Comparison of ENCODE assay signal across 15 mouse cellular contexts in the genomic region with DNA sequence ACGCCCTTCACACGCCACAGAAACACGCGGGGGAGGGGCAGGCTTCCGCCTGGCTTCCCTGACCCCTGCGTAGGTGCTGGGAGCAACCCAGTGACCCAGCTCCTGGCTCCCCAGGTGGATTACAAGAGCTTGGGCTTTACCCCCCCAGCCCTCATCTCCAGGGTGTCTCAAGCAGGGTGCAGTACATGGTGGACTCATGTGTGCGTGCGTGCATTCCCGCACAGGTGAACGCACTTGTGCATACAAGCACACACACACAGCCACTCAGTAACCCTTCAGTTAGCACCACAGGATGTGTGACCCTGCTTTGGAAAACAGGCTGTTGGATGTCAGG.
DNase-seq lines count a peak whose midpoint lies in the region; ATAC-seq lines count a peak whose summit lies in the region.
"Had no signal": no experiment of that assay in that cellular context is flagged by ENCODE, and none has a peak within 500 bp of the region (broad histone marks: within the 10 kb centered on the region; RNA-seq: fewer than 3 reads in every experiment).

No protein-coding gene starts in this region.

- H3K4me3 ChIP-seq in forebrain, embryonic 12.5 days (replicated peaks) = no peak overlapping the region
- H3K4me3 ChIP-seq in forebrain, embryonic 15.5 days = no peak overlapping the region
- H3K4me3 ChIP-seq in lung, embryonic 15.5 days = no peak overlapping the region
- H3K4me3 ChIP-seq in hindbrain, embryonic 14.5 days (replicated peaks; ENCODE audit: low read length) = no peak overlapping the region
- H3K4me3 ChIP-seq: heart, embryonic 15.5 days; left cerebral cortex, adult 2 months; midbrain, embryonic 15.5 days had no signal

- peaks cover 23% of the 10 kb centered on the region for H3K4me1 ChIP-seq in forebrain, embryonic 12.5 days
- peaks cover 15% of the 10 kb centered on the region for H3K4me1 ChIP-seq in forebrain, embryonic 15.5 days
- H3K4me1 ChIP-seq in lung, embryonic 15.5 days = no peaks in the 10 kb centered on the region
- H3K4me1 ChIP-seq in hindbrain, embryonic 14.5 days (replicated peaks; ENCODE audit: control insufficient read depth, insufficient read depth, low read length) = peaks cover 21% of the 10 kb centered on the region
- H3K4me1 ChIP-seq: heart, embryonic 15.5 days had no signal

- DNase-seq in lung, postnatal 4 days = no peak
- peak; percentile 44 for DNase-seq in ZHBTc4 (ENCODE audit: low read depth, low spot score)
- no peak for DNase-seq in hindbrain, embryonic 14.5 days (ENCODE audit: low spot score)
- DNase-seq in gastrocnemius, postnatal 4 days (ENCODE audit: low spot score in 2 of 2) = no peak
- no peak for DNase-seq in right cerebral cortex, postnatal 36 days (ENCODE audit: low spot score in 2 of 2)
- DNase-seq: cerebellum, adult 9-11 months; right cerebral cortex, adult 18-20 months had no signal

- no peak overlapping the region for H3K4me2 ChIP-seq in forebrain, embryonic 12.5 days
- H3K4me2 ChIP-seq in forebrain, embryonic 15.5 days (replicated peaks) = no peak overlapping the region
- no peak overlapping the region for H3K4me2 ChIP-seq in lung, embryonic 15.5 days
- H3K4me2 ChIP-seq in hindbrain, embryonic 14.5 days (replicated peaks) = no peak overlapping the region
- H3K4me2 ChIP-seq: heart, embryonic 15.5 days; midbrain, embryonic 15.5 days had no signal

- H3K9me3 ChIP-seq in forebrain, embryonic 12.5 days = no peaks in the 10 kb centered on the region
- H3K9me3 ChIP-seq in forebrain, embryonic 15.5 days = no peaks in the 10 kb centered on the region
- H3K9me3 ChIP-seq in lung, embryonic 15.5 days = no peaks in the 10 kb centered on the region
- no peaks in the 10 kb centered on the region for H3K9me3 ChIP-seq in hindbrain, embryonic 14.5 days (ENCODE audit: control insufficient read depth, low read length)
- H3K9me3 ChIP-seq: heart, embryonic 15.5 days; midbrain, embryonic 15.5 days had no signal

- no peaks in the 10 kb centered on the region; the same call in 1 of the 2 replicates for H3K36me3 ChIP-seq in forebrain, embryonic 12.5 days (replicated peaks)
- no peaks in the 10 kb centered on the region for H3K36me3 ChIP-seq in forebrain, embryonic 15.5 days
- H3K36me3 ChIP-seq in lung, embryonic 15.5 days = no peaks in the 10 kb centered on the region
- H3K36me3 ChIP-seq in hindbrain, embryonic 14.5 days (replicated peaks; ENCODE audit: control insufficient read depth, insufficient read depth) = no peaks in the 10 kb centered on the region
- H3K36me3 ChIP-seq: heart, embryonic 15.5 days; midbrain, embryonic 15.5 days had no signal

- 71% methylated on average over 10 of the region's 10 CpGs for WGBS in forebrain, embryonic 12.5 days
- 69% methylated on average over 10 of the region's 10 CpGs for WGBS in forebrain, embryonic 15.5 days
- 63% methylated on average over 10 of the region's 10 CpGs for WGBS in lung, embryonic 15.5 days
- 62% methylated on average over 10 of the region's 10 CpGs for WGBS in hindbrain, embryonic 14.5 days

- ATAC-seq in forebrain, embryonic 12.5 days (ENCODE audit: low FRiP score) = peak; percentile 52; the same call in 1 of the 2 replicates
- ATAC-seq in forebrain, embryonic 15.5 days (replicated peaks) = no peak
- ATAC-seq in lung, embryonic 15.5 days (ENCODE audit: borderline replicate concordance, extremely low read depth, low FRiP score, low TSS enrichment) = 0 out of 2 replicates have a peak, but pooled peaks have one; percentile 35
- ATAC-seq in hindbrain, embryonic 14.5 days (ENCODE audit: low FRiP score) = no peak
- ATAC-seq: intestine, postnatal 0 days; midbrain, embryonic 15.5 days had no signal

- peaks cover 28% of the 10 kb centered on the region for H3K27me3 ChIP-seq in forebrain, embryonic 12.5 days
- no peaks in the 10 kb centered on the region for H3K27me3 ChIP-seq in forebrain, embryonic 15.5 days
- no peaks in the 10 kb centered on the region for H3K27me3 ChIP-seq in lung, embryonic 15.5 days
- no peaks in the 10 kb centered on the region for H3K27me3 ChIP-seq in hindbrain, embryonic 14.5 days (ENCODE audit: control insufficient read depth, insufficient read depth, low read length)
- H3K27me3 ChIP-seq: midbrain, embryonic 15.5 days had no signal

- H3K9ac ChIP-seq in forebrain, embryonic 12.5 days = no peak overlapping the region
- H3K9ac ChIP-seq in forebrain, embryonic 15.5 days (replicated peaks) = no peak overlapping the region
- H3K9ac ChIP-seq in lung, embryonic 15.5 days = no peak overlapping the region
- no peak overlapping the region for H3K9ac ChIP-seq in hindbrain, embryonic 14.5 days
- H3K9ac ChIP-seq: heart, embryonic 15.5 days; liver, embryonic 14.5 days; midbrain, embryonic 15.5 days had no signal

- no peak overlapping the region for H3K27ac ChIP-seq in forebrain, embryonic 12.5 days
- no peak overlapping the region for H3K27ac ChIP-seq in forebrain, embryonic 15.5 days (replicated peaks)
- peak overlapping the region; percentile 16; the same call in 1 of the 2 replicates for H3K27ac ChIP-seq in lung, embryonic 15.5 days
- H3K27ac ChIP-seq in hindbrain, embryonic 14.5 days = peak overlapping the region; percentile 54; the same call in 1 of the 2 replicates
- H3K27ac ChIP-seq: heart, embryonic 15.5 days; left cerebral cortex, adult 2 months; liver, embryonic 14.5 days; midbrain, embryonic 15.5 days had no signal

Comparison
In these comparisons a context has a peak if more than half of its experiments do, and no peak if none do; other contexts are left out.
1. ATAC-seq: peak in forebrain, embryonic 12.5 days (single experiment) and lung, embryonic 15.5 days (single experiment); none in forebrain, embryonic 15.5 days (single experiment) and hindbrain, embryonic 14.5 days (single experiment).
2. H3K27ac ChIP-seq: peak in lung, embryonic 15.5 days (single experiment) and hindbrain, embryonic 14.5 days (single experiment); none in forebrain, embryonic 12.5 days (single experiment) and forebrain, embryonic 15.5 days (single experiment).